Mouse (Mus musculus) stomach, postnatal 0 days (tissue): ENCODE measurements at regions not wholly inside any gene's neighbourhood (a gene's known extent, or its start where the extent isn't known, plus 50 kb on each side); places are given as distances from the start of the nearest gene placed in this dataset.

Source experiments
- CTCF ChIP-seq: IDR thresholded peaks from 2 replicates; pipeline ENCODE4 v1.5.1; 2016; ENCODE audit warnings: antibody characterized with exemption, low read depth, mild to moderate bottlenecking, moderate library complexity
- EP300 ChIP-seq: optimal IDR thresholded peaks from 2 replicates; pipeline ENCODE3; 2016; ENCODE audit warnings: antibody characterized with exemption

- no peak for TF ChIP-seq CTCF
- TF ChIP-seq EP300 = no peak
Measured at GRCm38 (mm10) chr10:17476720-17477119, 246.3 kb upstream of the Cited2 start.
